Mouse (Mus musculus): ENCODE data around the gene Atad5.

GRCm38 (mm10) chr11:80155961-80156360 lies 66.8 kb downstream of the Atad5 start:
- no peak for TF ChIP-seq CTCF (IDR thresholded peaks at IDR 0.05)
- TF ChIP-seq EP300 (IDR thresholded peaks at IDR 0.05): no peak

All from lung, postnatal 0 days (tissue).